Mouse (Mus musculus): ENCODE data around the gene Slc22a20. TPM values are rescaled to one million over a fixed set of nuclear protein-coding genes. Genes with fewer than 3 reads are reported as not detected.

The Slc22a20 gene
- polyA plus RNA-seq, 1 experiment from 2014 or later = not detected

GRCm38 (mm10) chr19:5945891-5946290, 40.1 kb downstream of the Slc22a20 start:
- H3K9ac ChIP-seq (ENCODE audit: low read length) = 0 out of 2 replicates have a peak overlapping the region, but pooled peaks have one; percentile 27
- H3K9me3 ChIP-seq (ENCODE audit: control insufficient read depth, low read length) = no peaks in the 10 kb centered on the region
- H3K27me3 ChIP-seq (ENCODE audit: control insufficient read depth, insufficient read depth, low read length) = no peaks in the 10 kb centered on the region
- no peak for DNase-seq (ENCODE audit: low spot score)
- no peak for TF ChIP-seq EP300 (optimal IDR thresholded peaks at IDR 0.05)
- TF ChIP-seq CTCF (IDR thresholded peaks at IDR 0.05; ENCODE audit: low read depth) = no peak
- peak overlapping the region; percentile 63 for H3K27ac ChIP-seq (replicated peaks)
- H3K4me2 ChIP-seq (replicated peaks; ENCODE audit: low read depth) = no peak overlapping the region
- no peak overlapping the region for H3K4me3 ChIP-seq (ENCODE audit: low read depth, low read length)
- H3K4me1 ChIP-seq (replicated peaks; ENCODE audit: control insufficient read depth, insufficient read depth) = peaks cover 10% of the 10 kb centered on the region
- ATAC-seq (ENCODE audit: low FRiP score, low TSS enrichment) = no peak
- peaks cover 4% of the 10 kb centered on the region; the same call in 1 of the 2 replicates for H3K36me3 ChIP-seq (ENCODE audit: control insufficient read depth, insufficient read depth, low read length)
- WGBS = 44% methylated on average over 8 of the region's 8 CpGs

GRCm38 (mm10) chr19:5945027-5945426, 40.9 kb downstream of the Slc22a20 start:
- peak overlapping the region; percentile 63 for H3K27ac ChIP-seq (replicated peaks)
- peaks cover 4% of the 10 kb centered on the region; the same call in 1 of the 2 replicates for H3K36me3 ChIP-seq (ENCODE audit: control insufficient read depth, insufficient read depth, low read length)
- ATAC-seq (ENCODE audit: low FRiP score, low TSS enrichment) (peak; percentile 85), DNase-seq (ENCODE audit: low spot score) (peak; percentile 66)
- H3K4me3 ChIP-seq (ENCODE audit: low read depth, low read length) = no peak overlapping the region
- H3K9ac ChIP-seq (ENCODE audit: low read length) = peak overlapping the region; percentile 23; the same call in 1 of the 2 replicates
- no peaks in the 10 kb centered on the region for H3K9me3 ChIP-seq (ENCODE audit: control insufficient read depth, low read length)
- no peaks in the 10 kb centered on the region for H3K27me3 ChIP-seq (ENCODE audit: control insufficient read depth, insufficient read depth, low read length)
- WGBS = 29% methylated on average over 7 of the region's 7 CpGs
- H3K4me2 ChIP-seq (replicated peaks; ENCODE audit: low read depth) = no peak overlapping the region; the same call in 1 of the 2 replicates
- peaks cover 10% of the 10 kb centered on the region for H3K4me1 ChIP-seq (replicated peaks; ENCODE audit: control insufficient read depth, insufficient read depth)
- TF ChIP-seq EP300 (optimal IDR thresholded peaks at IDR 0.05) (no peak), CTCF (IDR thresholded peaks at IDR 0.05; ENCODE audit: low read depth) (no peak)

- no peaks in the 10 kb centered on the region for H3K27me3 ChIP-seq (ENCODE audit: control insufficient read depth, insufficient read depth, low read length)
- WGBS = 77% methylated on average over 8 of the region's 8 CpGs
- H3K4me3 ChIP-seq (ENCODE audit: low read depth, low read length) = no peak overlapping the region
- ATAC-seq (ENCODE audit: low FRiP score, low TSS enrichment) (no peak), DNase-seq (ENCODE audit: low spot score) (no peak)
- H3K9ac ChIP-seq (ENCODE audit: low read length) = no peak overlapping the region
- H3K4me1 ChIP-seq (replicated peaks; ENCODE audit: control insufficient read depth, insufficient read depth) = peaks cover 13% of the 10 kb centered on the region
- no peak overlapping the region for H3K27ac ChIP-seq (replicated peaks)
- peaks cover 4% of the 10 kb centered on the region; the same call in 1 of the 2 replicates for H3K36me3 ChIP-seq (ENCODE audit: control insufficient read depth, insufficient read depth, low read length)
- no peaks in the 10 kb centered on the region for H3K9me3 ChIP-seq (ENCODE audit: control insufficient read depth, low read length)
- no peak overlapping the region for H3K4me2 ChIP-seq (replicated peaks; ENCODE audit: low read depth)
- TF ChIP-seq CTCF (IDR thresholded peaks at IDR 0.05; ENCODE audit: low read depth) (no peak), EP300 (optimal IDR thresholded peaks at IDR 0.05) (no peak)
Observed at GRCm38 (mm10) chr19:5944145-5944544, 41.8 kb downstream of the Slc22a20 start.

GRCm38 (mm10) chr19:5943404-5943803, 42.5 kb downstream of the Slc22a20 start:
- WGBS = 81% methylated on average over 15 of the region's 15 CpGs
- Histone ChIP-seq H3K27ac (replicated peaks) (0 out of 2 replicates have a peak overlapping the region, but pooled peaks have one; percentile 35), H3K36me3 (ENCODE audit: control insufficient read depth, insufficient read depth, low read length) (peaks cover 4% of the 10 kb centered on the region; the same call in 1 of the 2 replicates)

GRCm38 (mm10) chr19:5942581-5942980, 43.4 kb downstream of the Slc22a20 start:
- no peak overlapping the region for H3K4me3 ChIP-seq (ENCODE audit: low read depth, low read length)
- H3K9me3 ChIP-seq (ENCODE audit: control insufficient read depth, low read length) = no peaks in the 10 kb centered on the region
- H3K4me1 ChIP-seq (replicated peaks; ENCODE audit: control insufficient read depth, insufficient read depth) = peaks cover 19% of the 10 kb centered on the region
- 0 out of 2 replicates have a peak overlapping the region, but pooled peaks have one; percentile 35 for H3K27ac ChIP-seq (replicated peaks)
- no peaks in the 10 kb centered on the region for H3K27me3 ChIP-seq (ENCODE audit: control insufficient read depth, insufficient read depth, low read length)
- 83% methylated on average over 7 of the region's 7 CpGs for WGBS
- H3K4me2 ChIP-seq (replicated peaks; ENCODE audit: low read depth) = no peak overlapping the region
- no peak for ATAC-seq (ENCODE audit: low FRiP score, low TSS enrichment)
- no peak for TF ChIP-seq CTCF (IDR thresholded peaks at IDR 0.05; ENCODE audit: low read depth)
- no peak for TF ChIP-seq EP300 (optimal IDR thresholded peaks at IDR 0.05)
- H3K9ac ChIP-seq (ENCODE audit: low read length) = no peak overlapping the region
- no peak for DNase-seq (ENCODE audit: low spot score)
- H3K36me3 ChIP-seq (ENCODE audit: control insufficient read depth, insufficient read depth, low read length) = peaks cover 3% of the 10 kb centered on the region; the same call in 1 of the 2 replicates

More at GRCm38 (mm10) chr19:5943404-5943803, 42.5 kb downstream of the Slc22a20 start:
- no peak for TF ChIP-seq CTCF (IDR thresholded peaks at IDR 0.05; ENCODE audit: low read depth)
- TF ChIP-seq EP300 (optimal IDR thresholded peaks at IDR 0.05) = no peak
- H3K9me3 ChIP-seq (ENCODE audit: control insufficient read depth, low read length) = no peaks in the 10 kb centered on the region
- ATAC-seq (ENCODE audit: low FRiP score, low TSS enrichment) (no peak), DNase-seq (ENCODE audit: low spot score) (no peak)
- H3K4me2 ChIP-seq (replicated peaks; ENCODE audit: low read depth) = no peak overlapping the region
- peaks cover 13% of the 10 kb centered on the region for H3K4me1 ChIP-seq (replicated peaks; ENCODE audit: control insufficient read depth, insufficient read depth)
- no peak overlapping the region for H3K4me3 ChIP-seq (ENCODE audit: low read depth, low read length)
- no peak overlapping the region for H3K9ac ChIP-seq (ENCODE audit: low read length)
- H3K27me3 ChIP-seq (ENCODE audit: control insufficient read depth, insufficient read depth, low read length) = no peaks in the 10 kb centered on the region

GRCm38 (mm10) chr19:5940656-5941055, 45.3 kb downstream of the Slc22a20 start:
- no peaks in the 10 kb centered on the region; the same call in 1 of the 2 replicates for H3K36me3 ChIP-seq (ENCODE audit: control insufficient read depth, insufficient read depth, low read length)
- no peaks in the 10 kb centered on the region for H3K27me3 ChIP-seq (ENCODE audit: control insufficient read depth, insufficient read depth, low read length)
- H3K4me1 ChIP-seq (replicated peaks; ENCODE audit: control insufficient read depth, insufficient read depth) = peaks cover 18% of the 10 kb centered on the region
- no peak for ATAC-seq (ENCODE audit: low FRiP score, low TSS enrichment)
- H3K4me3 ChIP-seq (ENCODE audit: low read depth, low read length) = no peak overlapping the region
- no peak overlapping the region for H3K4me2 ChIP-seq (replicated peaks; ENCODE audit: low read depth)
- H3K27ac ChIP-seq (replicated peaks) = peak overlapping the region; percentile 70
- H3K9me3 ChIP-seq (ENCODE audit: control insufficient read depth, low read length) = no peaks in the 10 kb centered on the region
- WGBS = 88% methylated on average over 10 of the region's 10 CpGs
- H3K9ac ChIP-seq (ENCODE audit: low read length) = no peak overlapping the region
- TF ChIP-seq EP300 (optimal IDR thresholded peaks at IDR 0.05) (no peak), CTCF (IDR thresholded peaks at IDR 0.05; ENCODE audit: low read depth) (no peak)
- DNase-seq (ENCODE audit: low spot score) = no peak

Data from stomach, postnatal 0 days (tissue).